Mouse (Mus musculus) heart, postnatal 0 days (tissue): ENCODE data around the gene Sh3gl1. TPM values are rescaled to one million over a fixed set of nuclear protein-coding genes. Genes with fewer than 3 reads are reported as not detected.

ENCODE experiments used
- ATAC-seq: fragments of 200-750 bp; cut with Nextera tagmentation; 2 replicates; pipeline ENCODE4 v1.8.0; 2017; ENCODE audit warnings: low read depth, moderate number of reproducible peaks, moderate library complexity; ENCODE audit not compliant: insufficient read depth
- DNase-seq: peaks from one replicate; pipeline ENCODE4 v3.0.0-alpha.2; 2016; ENCODE audit warnings: low spot score
- H3K27ac ChIP-seq: fragments of 300-500 bp; sonication (generic); 2 replicates; pipeline ENCODE4 v1.5.1; 2014; ENCODE audit warnings: low read depth, mild to moderate bottlenecking
- H3K27me3 ChIP-seq: fragments of 300-500 bp; sonication (generic); 2 replicates; pipeline ENCODE4 v1.6.1; 2014; ENCODE audit warnings: low read length, mixed read lengths; ENCODE audit not compliant: control insufficient read depth, insufficient read depth
- H3K36me3 ChIP-seq: fragments of 300-500 bp; sonication (generic); replicated peaks from 2 replicates; pipeline ENCODE4 v1.6.1; 2014; ENCODE audit warnings: low read length, mixed read lengths; ENCODE audit not compliant: control insufficient read depth, insufficient read depth
- H3K4me1 ChIP-seq: fragments of 300-500 bp; sonication (generic); 2 replicates; pipeline ENCODE4 v1.6.1; 2014; ENCODE audit warnings: antibody characterized with exemption; ENCODE audit not compliant: control insufficient read depth, insufficient read depth
- H3K4me2 ChIP-seq: fragments of 300-500 bp; sonication (generic); 2 replicates; pipeline ENCODE4 v1.6.1; 2014; ENCODE audit warnings: low read depth, mild to moderate bottlenecking, low read length, moderate library complexity
- H3K4me3 ChIP-seq: fragments of 300-500 bp; sonication (generic); 2 replicates; pipeline ENCODE4 v1.5.1; 2014; ENCODE audit warnings: low read depth, low read length
- H3K9ac ChIP-seq: fragments of 300-500 bp; sonication (generic); replicated peaks from 2 replicates; pipeline ENCODE4 v1.6.1; 2014; ENCODE audit warnings: low read depth, low read length, mixed read lengths
- H3K9me3 ChIP-seq: fragments of 300-500 bp; sonication (generic); replicated peaks from 2 replicates; pipeline ENCODE4 v1.6.1; 2016; ENCODE audit warnings: low read length; ENCODE audit not compliant: control insufficient read depth
- CTCF ChIP-seq: IDR thresholded peaks from 2 replicates; pipeline ENCODE4 v1.5.1; 2016; ENCODE audit warnings: antibody characterized with exemption, control low read depth, low read depth
- EP300 ChIP-seq: IDR thresholded peaks from 2 replicates; pipeline ENCODE4 v1.6.1; 2016; ENCODE audit warnings: antibody characterized with exemption, low read depth
- WGBS: fragments of 180-500 bp; shearing (Covaris S2); extraction: QIAGEN DNeasy Blood & Tissue Kit; methylation state at CpG from one replicate; pipeline ENCODE4 v1.1.7; 2014; 5-methylcytosine and 5-hydroxymethylcytosine counted together
- polyA plus RNA-seq: library from polyadenylated mRNA; unstranded; fragments of >200 nt; fragmentation: Nextera tagmentation; extraction: Ambion mirVana; gene quantifications from 2 replicates; pipeline ENCODE4 v1.2.1, GENCODE M21; 2015
- total RNA-seq: library from RNA; depleted of rRNA; stranded (reverse); fragments of >200 nt; gene quantifications from 2 replicates; pipeline ENCODE4 v1.2.3, GENCODE M21; 2014; ENCODE audit warnings: low replicate concordance; rRNA removed

Gene Sh3gl1
- total and polyA plus RNA-seq, 2 experiments from 2014 or later, result 43.5 to 45.8 TPM

DNA sequence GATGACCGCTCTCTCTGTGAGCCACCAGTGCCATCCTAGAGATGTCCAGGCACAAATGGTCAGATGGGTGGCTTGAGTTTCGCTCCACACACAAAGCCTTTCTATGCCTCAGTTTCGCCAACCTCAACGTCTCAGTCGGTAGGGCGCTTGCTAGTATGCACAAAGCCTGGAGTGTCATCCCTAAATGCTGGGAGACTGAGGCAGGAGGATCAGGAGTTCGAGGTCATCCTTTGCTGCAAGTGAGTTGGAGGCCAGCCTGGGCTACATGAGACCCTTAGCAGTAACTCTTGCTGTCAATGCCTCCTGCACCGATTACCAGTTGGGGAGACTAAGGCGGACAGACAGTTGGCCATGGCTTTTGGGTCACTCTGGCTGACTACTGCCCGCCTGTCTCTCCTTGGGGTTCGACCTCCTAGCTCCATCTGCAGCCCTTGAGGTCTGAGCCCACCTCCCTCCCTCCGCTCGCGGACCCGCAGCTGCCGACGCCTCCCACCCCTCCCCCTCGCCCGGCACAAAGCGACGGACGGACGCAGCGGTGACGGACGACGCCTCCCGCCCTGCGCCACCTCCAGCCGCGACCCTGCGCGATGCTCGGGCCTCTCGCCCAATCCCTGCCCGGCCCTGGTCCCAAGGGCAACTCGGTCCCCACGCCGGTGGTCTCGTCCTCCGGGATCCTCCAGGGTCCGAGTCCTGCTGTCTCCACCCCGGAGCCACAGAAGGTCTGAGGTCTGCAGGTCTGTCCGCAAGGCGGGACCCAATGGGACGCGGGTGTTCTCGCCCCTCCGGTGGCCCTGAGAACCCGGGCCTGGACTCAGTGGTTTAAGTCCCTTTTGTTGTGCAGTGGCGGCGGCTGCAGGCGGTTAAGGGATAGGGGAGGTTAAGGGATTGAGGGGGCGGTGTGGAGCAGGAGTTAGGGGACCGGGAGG, 66.2 kb downstream of the Sh3gl1 start, which contains the start of gene Shd:
Gene Shd, plus strand, starts transcription at position 502 of the 926 bp plus-strand sequence.
- WGBS, result 9% methylated on average over 48 of the region's 55 CpGs

DNA sequence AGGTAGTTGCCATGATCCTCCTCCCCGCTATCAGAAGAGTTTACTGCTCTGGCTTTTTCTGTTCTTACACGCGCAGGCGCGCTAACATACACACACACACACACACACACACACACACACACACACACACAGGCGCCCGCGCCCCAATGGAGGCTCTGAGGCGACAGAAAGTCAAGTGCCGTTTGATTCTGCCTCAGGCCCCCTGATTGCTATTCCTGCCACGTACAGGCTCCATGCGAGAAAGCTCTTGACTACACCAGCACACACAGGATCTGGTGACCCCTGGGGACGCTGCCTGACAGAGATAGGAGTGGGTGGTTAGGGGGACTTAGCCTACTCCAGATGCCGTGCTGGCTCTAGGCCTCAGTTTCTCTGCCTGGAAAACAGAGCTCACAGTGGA, 66.9 kb downstream of the Sh3gl1 start:
- peaks cover 32% of the 10 kb centered on the region for H3K36me3 ChIP-seq
- peaks cover 11% of the 10 kb centered on the region; the same call in 1 of the 2 replicates for H3K4me1 ChIP-seq
- H3K9ac ChIP-seq, result no peak overlapping the region
- peaks cover 15% of the 10 kb centered on the region for H3K27me3 ChIP-seq
- no peaks in the 10 kb centered on the region for H3K9me3 ChIP-seq
- H3K27ac ChIP-seq, result no peak overlapping the region
- no peak overlapping the region for H3K4me2 ChIP-seq
- TF ChIP-seq CTCF (no peak), EP300 (no peak)
- WGBS, result 33% methylated on average over 14 of the region's 14 CpGs
- ATAC-seq (no peak), DNase-seq (no peak)
- H3K4me3 ChIP-seq, result no peak overlapping the region

More for the DNA sequence above, 66.2 kb downstream of the Sh3gl1 start, which contains the start of gene Shd:
- peaks cover 11% of the 10 kb centered on the region; the same call in 1 of the 2 replicates for H3K4me1 ChIP-seq
- DNase-seq, result no peak
- H3K9me3 ChIP-seq, result no peaks in the 10 kb centered on the region
- peaks cover 25% of the 10 kb centered on the region for H3K36me3 ChIP-seq
- ATAC-seq, result peak; percentile 49
- TF ChIP-seq EP300 (no peak), CTCF (no peak)
- peak within 1 kb of the TSS; percentile 49 for H3K9ac ChIP-seq
- H3K27me3 ChIP-seq, result peaks cover 15% of the 10 kb centered on the region
- peak within 1 kb of the TSS; percentile 95 for H3K4me2 ChIP-seq
- peak within 1 kb of the TSS; percentile 48 for H3K4me3 ChIP-seq
- H3K27ac ChIP-seq, result no peak within 1 kb of the TSS

DNA sequence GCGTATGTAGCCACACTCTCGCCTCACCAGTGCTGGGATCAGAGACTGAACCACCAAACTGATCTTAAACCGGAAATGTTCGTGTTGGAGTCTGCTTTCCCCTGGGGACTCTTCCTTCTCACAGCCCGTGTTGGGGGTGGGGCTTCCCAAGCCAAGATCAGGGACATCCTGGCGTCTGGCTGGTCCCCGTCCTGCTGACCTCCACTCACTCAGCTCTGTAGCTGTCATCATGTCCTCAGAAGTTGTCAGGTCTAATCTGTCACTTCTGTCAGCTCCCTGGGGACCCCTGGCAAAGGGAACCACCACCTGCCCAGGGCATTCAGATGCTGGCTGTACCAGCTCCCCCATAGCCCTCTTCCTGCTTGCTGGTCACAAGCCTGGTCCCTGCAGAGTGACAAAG, 68.2 kb downstream of the Sh3gl1 start:
- DNase-seq (no peak), ATAC-seq (peak; percentile 24; the same call in 1 of the 2 replicates)
- peaks cover 42% of the 10 kb centered on the region for H3K36me3 ChIP-seq
- H3K9ac ChIP-seq, result no peak overlapping the region; the same call in 1 of the 2 replicates
- peaks cover 15% of the 10 kb centered on the region for H3K27me3 ChIP-seq
- H3K4me1 ChIP-seq, result peaks cover 11% of the 10 kb centered on the region; the same call in 1 of the 2 replicates
- H3K4me3 ChIP-seq, result no peak overlapping the region
- H3K9me3 ChIP-seq, result no peaks in the 10 kb centered on the region
- no peak overlapping the region for H3K27ac ChIP-seq
- H3K4me2 ChIP-seq, result no peak overlapping the region
- no peak for TF ChIP-seq EP300
- no peak for TF ChIP-seq CTCF
- 33% methylated on average over 7 of the region's 7 CpGs for WGBS

DNA sequence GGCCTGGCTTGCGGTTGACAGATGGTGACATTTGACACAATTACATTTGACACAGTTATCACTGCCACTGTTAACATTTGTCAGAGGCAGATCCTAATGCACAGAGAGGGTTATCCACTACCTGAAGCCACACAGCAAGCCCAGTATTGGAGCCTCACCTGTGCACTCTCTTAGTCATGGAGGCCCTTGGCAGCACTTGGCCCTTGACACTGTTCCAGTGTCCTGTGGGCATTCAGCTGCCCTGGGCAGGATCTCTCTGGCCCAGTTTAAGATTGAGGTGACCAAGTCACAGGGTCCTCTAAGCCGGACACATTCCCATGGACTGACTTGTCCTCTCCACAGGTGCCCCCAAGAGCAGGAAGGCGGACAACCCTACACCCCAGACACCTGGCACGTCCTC, 69.2 kb downstream of the Sh3gl1 start:
- H3K27me3 ChIP-seq, result peaks cover 15% of the 10 kb centered on the region
- no peak for DNase-seq
- no peak for ATAC-seq
- H3K27ac ChIP-seq, result no peak overlapping the region
- 94% methylated on average over 4 of the region's 4 CpGs for WGBS
- H3K4me2 ChIP-seq, result no peak overlapping the region
- no peak overlapping the region for H3K4me3 ChIP-seq
- H3K36me3 ChIP-seq, result peaks cover 45% of the 10 kb centered on the region
- no peak overlapping the region for H3K9ac ChIP-seq
- H3K4me1 ChIP-seq, result peaks cover 11% of the 10 kb centered on the region; the same call in 1 of the 2 replicates
- H3K9me3 ChIP-seq, result no peaks in the 10 kb centered on the region
- TF ChIP-seq CTCF, result no peak
- no peak for TF ChIP-seq EP300

Other genes with a start within 250 kb of the Sh3gl1 start
- 0.08 and 4.4 TPM in 2 replicates for gene Zfp119a, start 157.7 kb downstream of the Sh3gl1 start, total RNA-seq
- 5.4 and 6.0 TPM in 2 replicates for gene Zfp119a, start 157.7 kb downstream of the Sh3gl1 start, polyA plus RNA-seq
- 3.1 and 8.2 TPM in 2 replicates for gene Zfp959, start 144.5 kb downstream of the Sh3gl1 start, total RNA-seq
- gene Zfp959, start 144.5 kb downstream of the Sh3gl1 start, polyA plus RNA-seq, result 7.3 and 7.4 TPM in 2 replicates
- 2.9 and 3.8 TPM in 2 replicates for gene Zfp119b, start 87.1 kb downstream of the Sh3gl1 start, total RNA-seq
- 5.6 and 6.8 TPM in 2 replicates for gene Zfp119b, start 87.1 kb downstream of the Sh3gl1 start, polyA plus RNA-seq
- not detected in 2 replicates for gene Ebi3, start 84.0 kb downstream of the Sh3gl1 start, total RNA-seq
- 0.37 and 1.1 TPM in 2 replicates for gene Ebi3, start 84.0 kb downstream of the Sh3gl1 start, polyA plus RNA-seq
- gene Yju2, start 77.5 kb downstream of the Sh3gl1 start, total RNA-seq, result 5.9 and 6.4 TPM in 2 replicates
- 12.3 and 12.8 TPM in 2 replicates for gene Yju2, start 77.5 kb downstream of the Sh3gl1 start, polyA plus RNA-seq
- 7.5 and 11.7 TPM in 2 replicates for gene Shd, start 66.2 kb downstream of the Sh3gl1 start, total RNA-seq
- gene Shd, start 66.2 kb downstream of the Sh3gl1 start, polyA plus RNA-seq, result 5.0 and 5.7 TPM in 2 replicates
- not detected in 2 replicates for gene Fsd1, start 50.1 kb downstream of the Sh3gl1 start, total RNA-seq
- gene Fsd1, start 50.1 kb downstream of the Sh3gl1 start, polyA plus RNA-seq, result 0.26 and 0.51 TPM in 2 replicates
- 14.3 and 23.7 TPM in 2 replicates for gene Stap2, start 31.1 kb downstream of the Sh3gl1 start, total RNA-seq
- gene Stap2, start 31.1 kb downstream of the Sh3gl1 start, polyA plus RNA-seq, result 16.0 and 17.2 TPM in 2 replicates
- gene Mpnd, start 30.9 kb downstream of the Sh3gl1 start, total RNA-seq, result 100 and 114 TPM in 2 replicates
- gene Mpnd, start 30.9 kb downstream of the Sh3gl1 start, polyA plus RNA-seq, result 42.5 and 42.9 TPM in 2 replicates
- 2.8 and 8.3 TPM in 2 replicates for gene Chaf1a, start 3.8 kb upstream of the Sh3gl1 start, total RNA-seq
- gene Chaf1a, start 3.8 kb upstream of the Sh3gl1 start, polyA plus RNA-seq, result 2.9 and 3.0 TPM in 2 replicates
- 67.5 and 68.1 TPM in 2 replicates for gene Ubxn6, start 38.4 kb upstream of the Sh3gl1 start, total RNA-seq
- 56.2 and 58.2 TPM in 2 replicates for gene Ubxn6, start 38.4 kb upstream of the Sh3gl1 start, polyA plus RNA-seq
- gene Hdgfl2, start 43.0 kb upstream of the Sh3gl1 start, total RNA-seq, result 23.9 and 35.9 TPM in 2 replicates
- gene Hdgfl2, start 43.0 kb upstream of the Sh3gl1 start, polyA plus RNA-seq, result 52.1 TPM in 2 replicates
- gene Plin4, start 73.2 kb upstream of the Sh3gl1 start, total RNA-seq, result 47.4 and 88.5 TPM in 2 replicates
- gene Plin4, start 73.2 kb upstream of the Sh3gl1 start, polyA plus RNA-seq, result 5.9 and 9.4 TPM in 2 replicates
- 23.3 and 58.8 TPM in 2 replicates for gene Plin5, start 81.0 kb upstream of the Sh3gl1 start, total RNA-seq
- gene Plin5, start 81.0 kb upstream of the Sh3gl1 start, polyA plus RNA-seq, result 55.7 and 58.3 TPM in 2 replicates
- gene Lrg1, start 85.4 kb upstream of the Sh3gl1 start, total RNA-seq, result 4.5 and 5.1 TPM in 2 replicates
- gene Lrg1, start 85.4 kb upstream of the Sh3gl1 start, polyA plus RNA-seq, result 9.0 and 10.0 TPM in 2 replicates
- 7.9 and 10.4 TPM in 2 replicates for gene Sema6b, start 103.7 kb upstream of the Sh3gl1 start, total RNA-seq
- 0.81 and 0.93 TPM in 2 replicates for gene Sema6b, start 103.7 kb upstream of the Sh3gl1 start, polyA plus RNA-seq
- 3.4 and 16.5 TPM in 2 replicates for gene Tnfaip8l1, start 125.8 kb upstream of the Sh3gl1 start, total RNA-seq
- gene Tnfaip8l1, start 125.8 kb upstream of the Sh3gl1 start, polyA plus RNA-seq, result 4.9 and 5.6 TPM in 2 replicates
- gene Mydgf, start 147.3 kb upstream of the Sh3gl1 start, total RNA-seq, result 42.9 and 43.2 TPM in 2 replicates
- 50.2 and 52.0 TPM in 2 replicates for gene Mydgf, start 147.3 kb upstream of the Sh3gl1 start, polyA plus RNA-seq
- gene Dpp9, start 182.3 kb upstream of the Sh3gl1 start, total RNA-seq, result 25.9 and 29.0 TPM in 2 replicates
- 12.6 and 13.3 TPM in 2 replicates for gene Dpp9, start 182.3 kb upstream of the Sh3gl1 start, polyA plus RNA-seq
- gene Fem1a, start 220.2 kb upstream of the Sh3gl1 start, total RNA-seq, result 82.1 and 84.3 TPM in 2 replicates
- gene Fem1a, start 220.2 kb upstream of the Sh3gl1 start, polyA plus RNA-seq, result 29.5 and 37.1 TPM in 2 replicates
- gene Ticam1, start 240.2 kb upstream of the Sh3gl1 start, total RNA-seq, result 12.3 and 13.8 TPM in 2 replicates
- 4.4 and 4.6 TPM in 2 replicates for gene Ticam1, start 240.2 kb upstream of the Sh3gl1 start, polyA plus RNA-seq